Mouse (Mus musculus) spleen, postnatal 14 days (tissue): ENCODE data around the gene Olfr857.
"Not testable (repeated sequence)": the region's sequence is repeated elsewhere in the genome, so short reads cannot be mapped to it uniquely, and the experiment has no call there.

Experiments used
- DNase-seq, 2 experiments: peaks; one replicate each; pipeline ENCODE4 v3.0.0; 2021 to 2022; ENCODE audit warnings: low spot score in 2 of 2

Olfr857 gene

DNA sequence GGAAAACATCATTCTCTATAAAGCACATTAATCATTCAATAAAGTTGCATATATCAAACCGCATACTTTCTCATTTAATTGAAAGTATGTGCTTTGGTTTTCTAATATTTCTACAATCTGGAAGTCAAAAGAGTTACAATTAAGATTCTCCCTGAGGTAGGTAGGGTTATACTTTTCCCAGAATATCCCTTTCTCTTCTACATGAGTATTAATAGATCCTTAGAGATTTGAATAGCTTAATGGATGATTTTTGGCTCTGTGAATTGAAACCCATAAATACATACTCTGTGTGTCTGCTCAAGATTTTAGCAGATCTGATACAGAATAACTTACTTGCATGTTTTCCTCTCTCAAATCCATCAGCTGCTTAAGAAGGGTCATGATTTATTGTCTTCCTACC lies at the start of gene Olfr857:
TSS of gene Olfr857 (plus strand) at position 301 of the 400 bp plus-strand sequence.
- DNase-seq = no peak

DNA sequence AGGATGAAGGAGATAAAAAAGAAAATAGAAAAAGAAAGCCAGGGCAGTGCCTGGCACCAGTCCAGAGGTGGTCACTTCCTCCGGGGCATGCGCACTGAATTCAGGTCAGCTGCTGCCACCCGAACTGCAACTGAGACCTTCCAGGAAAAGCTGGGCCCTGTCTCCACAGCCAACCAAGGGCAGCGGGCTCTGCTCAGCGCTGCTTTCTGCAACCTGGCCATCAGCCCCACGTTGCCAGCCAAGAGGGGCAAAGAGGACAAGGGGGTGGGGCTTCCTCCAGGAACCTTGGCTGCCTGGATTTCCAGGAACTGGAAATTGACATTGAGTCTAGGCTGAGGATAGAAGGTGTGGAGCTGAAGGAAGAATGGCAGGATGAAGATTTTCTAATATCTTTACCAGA lies 19.0 kb upstream of the Olfr857 start:
- no peak for DNase-seq

DNA sequence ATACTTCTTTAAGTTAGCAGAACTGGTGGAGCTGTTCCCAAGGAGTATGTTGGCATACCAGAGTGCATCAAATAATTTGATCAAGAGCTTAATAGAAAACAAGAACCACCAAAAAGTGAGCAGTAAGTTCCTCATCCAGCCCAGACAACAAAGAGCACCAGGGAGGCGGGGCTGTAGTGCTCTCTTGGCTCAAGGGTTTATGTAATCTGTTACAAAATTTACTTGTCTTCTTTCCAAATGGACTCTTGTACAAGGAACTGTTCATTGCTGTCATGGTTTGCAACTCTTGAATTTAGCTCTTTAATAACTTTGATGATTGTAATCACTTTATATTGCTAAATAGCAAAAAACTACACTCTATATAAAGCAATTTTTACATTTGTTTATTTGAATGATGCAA lies 17.8 kb upstream of the Olfr857 start:
- DNase-seq = no peak

DNA sequence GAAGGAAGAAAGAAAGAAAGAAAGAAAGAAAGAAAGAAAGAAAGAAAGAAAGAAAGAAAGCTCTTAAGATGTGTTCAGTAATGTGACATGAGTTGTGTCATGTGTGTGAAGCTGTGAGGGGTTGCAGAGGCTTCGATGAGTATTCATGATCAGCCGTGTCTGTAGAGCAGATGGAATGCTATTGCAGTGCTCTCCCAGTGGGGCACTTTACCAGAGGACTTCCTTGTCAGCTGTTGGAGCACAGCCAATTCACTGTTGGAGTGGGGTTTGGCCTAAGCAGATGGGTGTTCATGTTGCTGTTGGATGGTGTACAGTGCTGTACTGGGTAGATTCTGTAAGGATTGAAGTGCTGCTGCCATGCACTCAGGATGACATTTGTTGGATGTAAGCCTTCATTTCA lies 16.8 kb upstream of the Olfr857 start:
- no peak for DNase-seq

DNA sequence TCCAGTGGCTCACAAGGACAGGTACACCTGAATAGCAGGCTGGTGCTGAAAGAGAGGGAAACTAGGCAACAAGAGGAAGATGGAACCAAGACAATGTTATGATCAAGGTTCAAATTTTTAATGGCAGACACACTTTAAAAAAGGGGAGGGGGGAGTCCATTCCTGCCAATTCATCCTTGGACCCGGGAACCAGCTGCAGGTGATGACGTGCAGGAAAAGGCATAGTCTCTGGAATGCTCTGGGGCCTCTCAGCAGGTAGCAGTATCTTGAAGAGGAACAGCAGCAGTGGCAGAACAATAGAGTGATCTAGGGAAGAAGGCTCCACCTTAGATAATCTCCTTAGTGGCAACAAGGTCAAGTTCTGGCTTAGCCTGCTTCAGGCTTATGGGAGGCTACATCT lies 14.9 kb upstream of the Olfr857 start:
- DNase-seq = not testable (repeated sequence)

DNA sequence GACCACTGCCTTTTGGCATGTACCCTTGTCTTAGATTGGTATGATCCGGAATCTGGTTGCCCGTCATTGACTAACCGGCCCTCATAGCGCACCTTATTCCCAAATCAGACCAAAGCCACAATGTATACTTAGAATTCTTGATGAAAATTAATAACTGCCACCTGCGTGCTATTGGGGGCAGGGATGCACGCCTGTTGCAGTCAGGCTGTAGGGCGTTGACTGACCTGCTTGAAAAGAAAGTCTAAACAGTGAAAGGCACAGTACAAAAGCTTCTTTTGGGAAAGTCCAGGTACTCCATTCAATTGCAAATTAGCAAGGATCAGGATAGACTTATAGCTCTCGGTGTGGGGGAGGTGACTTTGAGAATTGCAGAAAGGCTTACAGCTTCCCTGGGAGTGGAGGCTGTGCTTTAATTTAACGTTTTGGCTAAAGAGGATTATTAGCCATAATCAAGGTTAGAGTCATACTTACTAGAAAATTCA lies 14.3 kb upstream of the Olfr857 start:
- DNase-seq = not testable (repeated sequence)

DNA sequence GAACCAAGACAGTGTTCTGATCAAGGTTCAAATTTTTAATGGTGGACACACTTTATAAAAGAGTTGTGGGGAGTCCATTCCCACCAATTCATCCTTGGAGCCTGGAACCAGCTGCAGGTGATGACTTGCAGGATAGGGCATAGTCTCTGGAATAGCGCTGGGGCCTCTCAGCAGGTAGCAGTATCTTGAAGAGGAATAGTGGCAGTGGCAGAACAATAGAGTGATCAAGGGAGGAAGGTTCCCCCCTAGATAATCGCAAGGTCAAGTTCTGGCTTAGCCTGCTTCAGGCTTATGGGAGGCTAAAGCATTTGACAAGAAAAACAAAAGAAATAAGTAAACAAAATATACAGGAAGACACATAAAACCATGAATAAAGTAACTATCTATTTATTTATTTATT lies 4.7 kb upstream of the Olfr857 start:
- not testable (repeated sequence) for DNase-seq
